Mouse (Mus musculus): ENCODE measurements around the gene Znrf4. TPM values are rescaled to one million over a fixed set of nuclear protein-coding genes. Genes with fewer than 3 reads are reported as not detected.

Gene Znrf4
- polyA plus RNA-seq, 1 experiment from 2014 or later = not detected

- Histone ChIP-seq H3K9me3 (replicated peaks) (0 out of 2 replicates have a peak, but pooled peaks cover 5% of the 10 kb centered on the region), H3K4me1 (replicated peaks) (peaks cover 60% of the 10 kb centered on the region), H3K4me3 (replicated peaks) (peak overlapping the region; percentile 55), H3K27me3 (peaks cover 99% of the 10 kb centered on the region), H3K27ac (replicated peaks) (no peak overlapping the region), H3K9ac (no peak overlapping the region), H3K36me3 (replicated peaks) (no peaks in the 10 kb centered on the region), H3K4me2 (peak overlapping the region; percentile 76)
- WGBS (ENCODE audit: insufficient replicate concordance) = 6% methylated on average over 32 of the region's 32 CpGs
- ATAC-seq (ENCODE audit: insufficient read depth) = no peak
Observed at GRCm38 (mm10) chr17:56474311-56474830, 37.9 kb downstream of the Znrf4 start.

DNA sequence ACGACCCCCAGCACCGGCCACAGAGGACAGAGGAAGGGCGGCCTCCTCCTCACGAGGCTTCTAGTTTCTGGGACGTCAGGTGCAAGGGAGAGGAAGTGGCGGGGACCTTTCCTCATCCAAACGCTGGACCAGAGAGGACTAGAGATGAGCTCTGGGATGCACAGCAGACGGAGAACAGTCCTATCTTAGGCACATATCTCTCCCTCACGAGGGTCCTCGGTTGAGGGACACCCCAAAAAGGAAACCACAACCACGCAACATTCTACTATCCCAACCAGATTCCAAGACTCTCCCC lies 38.7 kb downstream of the Znrf4 start:
- WGBS (ENCODE audit: insufficient replicate concordance) = 2% methylated on average over 11 of the region's 11 CpGs
- Histone ChIP-seq H3K4me2 (peak overlapping the region; percentile 76), H3K4me1 (replicated peaks) (peaks cover 58% of the 10 kb centered on the region), H3K9ac (no peak overlapping the region), H3K27ac (replicated peaks) (no peak overlapping the region), H3K9me3 (replicated peaks) (0 out of 2 replicates have a peak, but pooled peaks cover 5% of the 10 kb centered on the region), H3K4me3 (replicated peaks) (peak overlapping the region; percentile 35; the same call in 1 of the 2 replicates), H3K36me3 (replicated peaks) (no peaks in the 10 kb centered on the region), H3K27me3 (peaks cover 100% of the 10 kb centered on the region)
- ATAC-seq (ENCODE audit: insufficient read depth) = no peak

DNA sequence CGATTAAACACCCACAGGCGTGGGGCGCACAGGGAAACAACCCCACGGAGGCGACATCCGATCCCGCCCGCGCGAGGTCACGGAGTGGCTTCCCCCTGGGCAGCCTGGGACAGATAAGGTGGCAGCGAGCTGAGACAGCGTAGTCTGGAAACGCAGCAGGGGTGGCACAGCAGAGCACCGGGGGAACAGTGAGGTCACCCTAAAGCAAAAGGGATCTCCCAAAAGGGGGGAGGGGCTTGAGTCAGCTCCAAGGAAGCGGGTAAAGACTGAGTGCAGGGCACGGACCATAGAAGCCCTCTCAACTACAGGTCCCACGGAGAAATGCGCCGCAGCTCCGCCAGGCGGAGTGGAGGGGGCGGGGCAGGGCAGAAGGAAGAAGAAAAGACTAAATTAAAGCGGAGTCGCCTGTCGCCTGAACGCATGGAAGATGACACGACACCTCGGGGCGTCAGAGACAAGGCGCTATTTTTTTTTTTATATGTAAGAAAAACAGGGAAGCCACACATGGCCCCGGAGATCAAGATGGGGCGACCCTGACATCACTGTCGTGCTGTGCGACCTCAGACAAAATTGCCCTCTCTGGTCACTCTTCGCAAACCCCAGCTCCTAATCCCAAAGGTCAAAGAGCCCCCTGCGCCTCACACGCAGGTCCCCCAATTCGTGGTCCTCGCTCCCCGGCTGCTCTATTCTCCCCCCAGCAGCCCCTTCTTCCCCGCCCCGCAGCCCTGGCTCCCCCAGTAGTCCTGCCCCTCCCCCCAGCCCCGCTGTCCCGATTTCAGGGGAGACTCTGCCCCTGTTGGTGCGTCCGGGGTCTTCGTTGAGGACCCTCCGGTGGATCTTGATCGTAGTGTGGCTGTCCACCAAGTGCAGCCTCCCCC lies 39.3 kb downstream of the Znrf4 start:
- H3K27ac ChIP-seq (replicated peaks) = no peak overlapping the region
- H3K36me3 ChIP-seq (replicated peaks) = no peaks in the 10 kb centered on the region
- H3K27me3 ChIP-seq = peaks cover 96% of the 10 kb centered on the region
- WGBS (ENCODE audit: insufficient replicate concordance) = 2% methylated on average over 50 of the region's 50 CpGs
- H3K9me3 ChIP-seq (replicated peaks) = 0 out of 2 replicates have a peak, but pooled peaks cover 5% of the 10 kb centered on the region
- no peak overlapping the region for H3K9ac ChIP-seq
- H3K4me1 ChIP-seq (replicated peaks) = peaks cover 58% of the 10 kb centered on the region
- peak overlapping the region; percentile 35 for H3K4me3 ChIP-seq (replicated peaks)
- no peak for ATAC-seq (ENCODE audit: insufficient read depth)
- H3K4me2 ChIP-seq = peak overlapping the region; percentile 76

- H3K4me2 ChIP-seq = peak overlapping the region; percentile 76
Observed at GRCm38 (mm10) chr17:56472121-56472520, 40.1 kb downstream of the Znrf4 start.

DNA sequence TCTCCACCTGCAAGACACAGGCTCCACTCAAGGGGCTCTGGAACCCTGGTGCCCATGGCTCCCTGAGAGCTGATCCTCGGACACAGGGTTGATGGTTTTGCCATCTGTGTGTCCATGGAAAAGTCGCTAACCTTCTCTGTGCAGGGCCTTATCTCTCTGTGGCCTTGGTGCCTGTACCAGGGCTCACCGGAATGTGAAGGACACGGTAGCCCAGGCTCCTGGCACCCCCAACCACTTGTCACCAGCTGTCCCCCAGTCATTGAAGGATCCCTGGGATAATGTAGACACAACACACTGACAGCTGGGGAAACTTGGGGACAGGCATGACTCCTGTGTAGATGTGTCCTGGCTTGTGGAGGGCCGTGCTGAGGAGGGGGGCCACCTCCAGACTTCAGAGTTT lies 41.1 kb downstream of the Znrf4 start:
- no peak overlapping the region for H3K4me2 ChIP-seq
- ATAC-seq (ENCODE audit: insufficient read depth) = no peak
- H3K9ac ChIP-seq = no peak overlapping the region
- 59% methylated on average over 5 of the region's 5 CpGs for WGBS (ENCODE audit: insufficient replicate concordance)
- H3K27ac ChIP-seq (replicated peaks) = no peak overlapping the region
- no peaks in the 10 kb centered on the region for H3K36me3 ChIP-seq (replicated peaks)
- peaks cover 78% of the 10 kb centered on the region for H3K27me3 ChIP-seq
- no peaks in the 10 kb centered on the region for H3K9me3 ChIP-seq (replicated peaks)
- H3K4me3 ChIP-seq (replicated peaks) = no peak overlapping the region
- peaks cover 54% of the 10 kb centered on the region for H3K4me1 ChIP-seq (replicated peaks)

More at GRCm38 (mm10) chr17:56472121-56472520, 40.1 kb downstream of the Znrf4 start:
- H3K4me1 ChIP-seq (replicated peaks) = peaks cover 58% of the 10 kb centered on the region
- H3K36me3 ChIP-seq (replicated peaks) = no peaks in the 10 kb centered on the region
- ATAC-seq (ENCODE audit: insufficient read depth) = no peak
- 4% methylated on average over 16 of the region's 16 CpGs for WGBS (ENCODE audit: insufficient replicate concordance)
- H3K9me3 ChIP-seq (replicated peaks) = 0 out of 2 replicates have a peak, but pooled peaks cover 5% of the 10 kb centered on the region
- H3K4me3 ChIP-seq (replicated peaks) = peak overlapping the region; percentile 35
- no peak overlapping the region for H3K9ac ChIP-seq
- peaks cover 88% of the 10 kb centered on the region for H3K27me3 ChIP-seq
- H3K27ac ChIP-seq (replicated peaks) = no peak overlapping the region

DNA sequence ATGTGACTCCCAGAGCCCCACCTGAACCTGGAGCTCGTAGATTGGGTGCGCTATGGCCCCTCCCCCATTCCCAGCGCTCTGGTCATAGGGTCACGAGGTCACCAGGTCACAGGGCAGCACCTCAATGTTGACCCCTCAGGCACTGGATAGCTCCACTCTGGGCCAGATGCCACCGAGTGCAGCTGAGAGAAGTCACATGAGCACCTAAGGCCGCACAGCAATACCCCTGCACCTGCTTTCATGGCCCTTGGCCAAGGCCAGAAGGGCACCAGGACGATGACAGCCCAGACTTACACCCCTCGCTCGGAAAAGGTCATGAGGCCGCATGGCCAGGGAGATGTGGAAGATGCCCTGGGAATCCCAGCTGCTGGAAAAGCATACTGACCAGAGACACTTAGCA lies 41.7 kb downstream of the Znrf4 start:
- Histone ChIP-seq H3K4me2 (peak overlapping the region; percentile 55), H3K27ac (replicated peaks) (no peak overlapping the region), H3K4me1 (replicated peaks) (peaks cover 48% of the 10 kb centered on the region), H3K9ac (no peak overlapping the region), H3K27me3 (peaks cover 72% of the 10 kb centered on the region), H3K36me3 (replicated peaks) (no peaks in the 10 kb centered on the region), H3K4me3 (replicated peaks) (peak overlapping the region; percentile 15; the same call in 1 of the 2 replicates), H3K9me3 (replicated peaks) (no peaks in the 10 kb centered on the region)
- ATAC-seq (ENCODE audit: insufficient read depth) = peak; percentile 43
- 28% methylated on average over 10 of the region's 10 CpGs for whole genome bisulfite sequencing (ENCODE audit: insufficient replicate concordance)

GRCm38 (mm10) chr17:56470001-56470436 lies 42.2 kb downstream of the Znrf4 start:
- WGBS (ENCODE audit: insufficient replicate concordance) = 5% methylated on average over 26 of the region's 26 CpGs
- Histone ChIP-seq H3K4me1 (replicated peaks) (peaks cover 43% of the 10 kb centered on the region), H3K36me3 (replicated peaks) (no peaks in the 10 kb centered on the region), H3K9ac (no peak overlapping the region), H3K27me3 (peaks cover 67% of the 10 kb centered on the region), H3K9me3 (replicated peaks) (no peaks in the 10 kb centered on the region), H3K4me2 (peak overlapping the region; percentile 55), H3K4me3 (replicated peaks) (peak overlapping the region; percentile 15; the same call in 1 of the 2 replicates), H3K27ac (replicated peaks) (no peak overlapping the region)
- no peak for ATAC-seq (ENCODE audit: insufficient read depth)

- no peaks in the 10 kb centered on the region for H3K36me3 ChIP-seq (replicated peaks)
- 28% methylated on average over 8 of the region's 8 CpGs for WGBS (ENCODE audit: insufficient replicate concordance)
- no peak overlapping the region for H3K4me2 ChIP-seq
- peaks cover 59% of the 10 kb centered on the region for H3K27me3 ChIP-seq
- peaks cover 35% of the 10 kb centered on the region for H3K4me1 ChIP-seq (replicated peaks)
- no peak overlapping the region for H3K4me3 ChIP-seq (replicated peaks)
- H3K27ac ChIP-seq (replicated peaks) = no peak overlapping the region
- no peak overlapping the region for H3K9ac ChIP-seq
- no peaks in the 10 kb centered on the region for H3K9me3 ChIP-seq (replicated peaks)
- no peak for ATAC-seq (ENCODE audit: insufficient read depth)
Observed at GRCm38 (mm10) chr17:56469275-56469674, 43.0 kb downstream of the Znrf4 start.

- Histone ChIP-seq H3K9me3 (replicated peaks) (no peaks in the 10 kb centered on the region), H3K27ac (replicated peaks) (no peak overlapping the region), H3K4me1 (replicated peaks) (peaks cover 31% of the 10 kb centered on the region), H3K27me3 (peaks cover 55% of the 10 kb centered on the region), H3K4me2 (no peak overlapping the region), H3K36me3 (replicated peaks) (no peaks in the 10 kb centered on the region), H3K4me3 (replicated peaks) (no peak overlapping the region), H3K9ac (no peak overlapping the region)
- no peak for ATAC-seq (ENCODE audit: insufficient read depth)
- 42% methylated on average over 7 of the region's 7 CpGs for WGBS (ENCODE audit: insufficient replicate concordance)
Observed at GRCm38 (mm10) chr17:56468870-56469269, 43.4 kb downstream of the Znrf4 start.

DNA sequence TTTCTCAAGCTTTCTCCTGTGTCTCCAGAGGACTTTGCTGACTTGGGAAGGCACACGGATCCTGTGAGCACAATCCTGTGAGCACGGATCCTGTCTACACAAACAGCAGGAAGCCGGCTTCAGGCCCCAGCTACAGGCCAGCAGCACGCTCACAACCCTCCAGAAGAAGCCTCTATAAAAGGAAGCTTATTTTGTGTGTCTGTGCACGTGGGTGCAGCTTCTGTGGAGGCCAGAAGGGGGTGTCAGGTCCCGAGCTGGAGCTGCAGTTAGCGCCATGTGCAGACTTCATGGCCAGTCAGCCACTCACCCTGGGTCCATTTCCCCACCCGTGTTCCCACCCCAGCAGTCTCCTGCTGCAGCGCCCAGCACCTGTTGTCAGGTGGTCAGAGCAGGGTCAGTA lies 43.9 kb downstream of the Znrf4 start:
- H3K9me3 ChIP-seq (replicated peaks) = no peaks in the 10 kb centered on the region
- no peak overlapping the region for H3K4me3 ChIP-seq (replicated peaks)
- H3K4me2 ChIP-seq = no peak overlapping the region
- peaks cover 26% of the 10 kb centered on the region for H3K4me1 ChIP-seq (replicated peaks)
- H3K9ac ChIP-seq = no peak overlapping the region
- no peak for ATAC-seq (ENCODE audit: insufficient read depth)
- peaks cover 53% of the 10 kb centered on the region for H3K27me3 ChIP-seq
- no peaks in the 10 kb centered on the region for H3K36me3 ChIP-seq (replicated peaks)
- WGBS (ENCODE audit: insufficient replicate concordance) = 72% methylated on average over 9 of the region's 9 CpGs
- no peak overlapping the region for H3K27ac ChIP-seq (replicated peaks)

- Histone ChIP-seq H3K4me2 (no peak overlapping the region), H3K27me3 (peaks cover 51% of the 10 kb centered on the region), H3K4me3 (replicated peaks) (no peak overlapping the region), H3K9ac (no peak overlapping the region), H3K4me1 (replicated peaks) (peaks cover 26% of the 10 kb centered on the region), H3K36me3 (replicated peaks) (no peaks in the 10 kb centered on the region), H3K9me3 (replicated peaks) (no peaks in the 10 kb centered on the region), H3K27ac (replicated peaks) (no peak overlapping the region)
- no peak for ATAC-seq (ENCODE audit: insufficient read depth)
- 71% methylated on average over 6 of the region's 7 CpGs for WGBS (ENCODE audit: insufficient replicate concordance)
Observed at GRCm38 (mm10) chr17:56467456-56467884, 44.8 kb downstream of the Znrf4 start.

Measured in liver, embryonic 15.5 days (tissue).